7 mouse cellular contexts compared by ENCODE assay signal in genomic region chr11:97186947-97187763, GRCm38 (mm10). TPM values are rescaled to one million over a fixed set of nuclear protein-coding genes. Genes with fewer than 3 reads are reported as not detected.
A peak's percentile ranks its signal among the peaks of the same experiment; 100 is the strongest.
DNase-seq lines count a peak whose midpoint lies in the region; ATAC-seq lines count a peak whose summit lies in the region.

No protein-coding gene starts in this region.

- peak overlapping the region; percentile 99 for H3K27ac ChIP-seq in embryonic facial prominence, embryonic 10.5 days (replicated peaks)
- peak overlapping the region; percentile 95 for H3K27ac ChIP-seq in limb, embryonic 10.5 days
- H3K27ac ChIP-seq in midbrain, embryonic 13.5 days = peak overlapping the region; percentile 98

- DNase-seq in adrenal gland, postnatal 10 days = peak; percentile 99
- DNase-seq in embryonic facial prominence, embryonic 10.5 days (ENCODE audit: low spot score) = peak; percentile 99
- peak; percentile 96 for DNase-seq in kidney, adult 11 months
- DNase-seq in limb, embryonic 10.5 days (ENCODE audit: low spot score) = peak; percentile 97
- DNase-seq in spleen, adult 12 weeks (ENCODE audit: low spot score) = peak; percentile 96

- H3K9ac ChIP-seq in midbrain, embryonic 13.5 days (replicated peaks) = peak overlapping the region; percentile 89

- H3K4me3 ChIP-seq in embryonic facial prominence, embryonic 10.5 days = peak overlapping the region; percentile 91
- H3K4me3 ChIP-seq in limb, embryonic 10.5 days = peak overlapping the region; percentile 69
- peak overlapping the region; percentile 95 for H3K4me3 ChIP-seq in midbrain, embryonic 13.5 days (replicated peaks)

- peaks cover 59% of the 10 kb centered on the region for H3K36me3 ChIP-seq in embryonic facial prominence, embryonic 10.5 days (replicated peaks)
- peaks cover 59% of the 10 kb centered on the region for H3K36me3 ChIP-seq in limb, embryonic 10.5 days
- peaks cover 30% of the 10 kb centered on the region for H3K36me3 ChIP-seq in midbrain, embryonic 13.5 days

- H3K4me1 ChIP-seq in embryonic facial prominence, embryonic 10.5 days = peaks cover 35% of the 10 kb centered on the region
- H3K4me1 ChIP-seq in limb, embryonic 10.5 days = peaks cover 25% of the 10 kb centered on the region
- peaks cover 44% of the 10 kb centered on the region for H3K4me1 ChIP-seq in midbrain, embryonic 13.5 days (replicated peaks)

- H3K27me3 ChIP-seq in embryonic facial prominence, embryonic 10.5 days (replicated peaks; ENCODE audit: low read depth, poor library complexity, severe bottlenecking) = no peaks in the 10 kb centered on the region
- no peaks in the 10 kb centered on the region for H3K27me3 ChIP-seq in limb, embryonic 10.5 days (ENCODE audit: low read depth, poor library complexity, severe bottlenecking)
- H3K27me3 ChIP-seq in midbrain, embryonic 13.5 days = no peaks in the 10 kb centered on the region

- ATAC-seq in granulocyte monocyte progenitor cell, adult 5-6 weeks (replicated peaks; ENCODE audit: poor library complexity, severe bottlenecking) = peak; percentile 64
- ATAC-seq in midbrain, embryonic 13.5 days = peak; percentile 69

- H3K4me2 ChIP-seq in midbrain, embryonic 13.5 days (replicated peaks) = peak overlapping the region; percentile 75

- no peaks in the 10 kb centered on the region for H3K9me3 ChIP-seq in embryonic facial prominence, embryonic 10.5 days
- H3K9me3 ChIP-seq in limb, embryonic 10.5 days (replicated peaks) = no peaks in the 10 kb centered on the region
- no peaks in the 10 kb centered on the region for H3K9me3 ChIP-seq in midbrain, embryonic 13.5 days

- WGBS in embryonic facial prominence, embryonic 10.5 days = under 1% methylated on average over 74 of the region's 74 CpGs
- WGBS in limb, embryonic 10.5 days = under 1% methylated on average over 44 of the region's 74 CpGs
- under 1% methylated on average over 41 of the region's 74 CpGs for WGBS in midbrain, embryonic 13.5 days

RNA-seq across cellular contexts. Expression of gene Kpnb1, which starts 0.5 kb away (rescaled TPM):
- 100 to 1,000 TPM; 109 to 115 TPM for total RNA-seq in adrenal gland, postnatal 10 days (2021)
- 85.5 and 85.9 TPM in 2 replicates for polyA plus RNA-seq in embryonic facial prominence, embryonic 10.5 days (2016; fragmentation: Nextera tagmentation; extraction: Ambion mirVana)
- 165 and 169 TPM in 2 replicates for total RNA-seq in granulocyte monocyte progenitor cell, adult 5-6 weeks (2014; fragmentation: Nextera tagmentation)
- total RNA-seq in granulocyte monocyte progenitor cell, adult 5-6 weeks (2017) = 300 and 382 TPM in 2 replicates
- polyA plus RNA-seq in limb, embryonic 10.5 days (2016; fragmentation: Nextera tagmentation; extraction: Ambion mirVana) = 82.8 and 88.9 TPM in 2 replicates
- 43.0 and 47.3 TPM in 2 replicates for polyA plus RNA-seq in midbrain, embryonic 13.5 days (2015; fragmentation: Nextera tagmentation; extraction: Ambion mirVana)

RNA-seq across cellular contexts. Expression of gene Tbkbp1, which starts 35.9 kb away (rescaled TPM):
- 10 to 100 TPM; 20.9 to 25.4 TPM for total RNA-seq in adrenal gland, postnatal 10 days (2021)
- 4.7 and 5.1 TPM in 2 replicates for polyA plus RNA-seq in embryonic facial prominence, embryonic 10.5 days (2016; fragmentation: Nextera tagmentation; extraction: Ambion mirVana)
- 8.0 and 8.5 TPM in 2 replicates for total RNA-seq in granulocyte monocyte progenitor cell, adult 5-6 weeks (2014; fragmentation: Nextera tagmentation)
- 1.1 and 6.6 TPM in 2 replicates for total RNA-seq in granulocyte monocyte progenitor cell, adult 5-6 weeks (2017)
- polyA plus RNA-seq in limb, embryonic 10.5 days (2016; fragmentation: Nextera tagmentation; extraction: Ambion mirVana) = 6.1 and 7.8 TPM in 2 replicates
- polyA plus RNA-seq in midbrain, embryonic 13.5 days (2015; fragmentation: Nextera tagmentation; extraction: Ambion mirVana) = 5.6 and 6.7 TPM in 2 replicates

Comparison
In these comparisons a context has a peak if more than half of its experiments do, and no peak if none do; other contexts are left out.
1. Peak in every context shown above with its lines: DNase-seq, ATAC-seq, H3K4me3 ChIP-seq and H3K27ac ChIP-seq.